Mouse (Mus musculus): ENCODE results near the gene Lhfp.

DNA sequence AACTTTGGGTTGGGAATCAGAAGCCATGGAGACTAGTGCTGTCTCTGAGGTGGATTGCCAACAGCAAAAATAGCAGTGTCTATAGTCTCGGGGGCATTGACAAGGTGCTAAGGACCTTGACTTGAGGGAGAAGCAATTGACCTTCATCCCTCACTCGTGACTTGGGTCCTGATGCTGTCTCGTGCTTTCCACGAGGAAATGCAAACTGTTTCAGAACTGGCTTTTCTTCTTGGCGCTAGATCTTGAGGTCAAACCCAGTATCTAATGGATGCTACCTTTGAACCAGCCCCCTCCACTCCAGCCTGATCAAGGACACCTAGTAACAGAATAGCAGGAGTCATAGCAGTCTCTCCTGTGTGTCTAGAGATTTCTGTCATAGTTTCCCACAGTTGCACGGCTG lies 78.7 kb downstream of the Lhfp start:
- TF ChIP-seq POLR2A (IDR thresholded peaks at IDR 0.05; ENCODE audit: insufficient read depth, low read length) (no peak), CTCF (IDR thresholded peaks at IDR 0.05; ENCODE audit: low read depth, low read length) (no peak), EP300 (IDR thresholded peaks at IDR 0.05; ENCODE audit: insufficient read depth, low read depth, low read length) (no peak)

All from ES-Bruce4 (cell line).